Mouse (Mus musculus) small intestine, adult 2 months (tissue): ENCODE results near the gene Zfp945.

ENCODE experiments used
- CTCF ChIP-seq: fragments of 200-500 bp; IDR thresholded peaks from 2 replicates; pipeline ENCODE4 v1.5.1; 2012; ENCODE audit warnings: low read depth, mild to moderate bottlenecking, control low read depth, inconsistent platforms, low read length, moderate library complexity, mixed read lengths; ENCODE audit not compliant: insufficient replicate concordance, insufficient read length; ENCODE audit errors: extremely low read depth
- POLR2A ChIP-seq: fragments of 200-500 bp; IDR thresholded peaks from 2 replicates; pipeline ENCODE4 v1.6.1; 2012; ENCODE audit warnings: low read depth, mild to moderate bottlenecking, control low read depth, inconsistent platforms, low read length, moderate library complexity

- no peak for TF ChIP-seq POLR2A
- TF ChIP-seq CTCF: no peak
Observed at GRCm38 (mm10) chr17:22866421-22866844, 501 bp downstream of the Zfp945 start.
